Mouse (Mus musculus) lung, embryonic 15.5 days (tissue): ENCODE results near the gene Cdc5l. TPM values are rescaled to one million over a fixed set of nuclear protein-coding genes. Genes with fewer than 3 reads are reported as not detected.
"Not testable (repeated sequence)": the region's sequence is repeated elsewhere in the genome, so short reads cannot be mapped to it uniquely, and the experiment has no call there.

ENCODE experiments used
- ATAC-seq: fragments of 200-750 bp; cut with Nextera tagmentation; 2 replicates; pipeline ENCODE4 v1.8.0; 2017; ENCODE audit warnings: moderate number of reproducible peaks, borderline replicate concordance; ENCODE audit not compliant: low FRiP score, low TSS enrichment; ENCODE audit errors: extremely low read depth
- H3K27ac ChIP-seq: fragments of 300-500 bp; sonication (generic); 2 replicates; pipeline ENCODE4 v1.5.1; 2015; ENCODE audit warnings: moderate library complexity, mild to moderate bottlenecking, inconsistent platforms
- H3K27me3 ChIP-seq: fragments of 300-500 bp; sonication (generic); 2 replicates; pipeline ENCODE4 v1.6.1; 2015; ENCODE audit warnings: inconsistent platforms
- H3K36me3 ChIP-seq: fragments of 300-500 bp; sonication (generic); 2 replicates; pipeline ENCODE4 v1.6.1; 2015; ENCODE audit warnings: inconsistent platforms
- H3K4me1 ChIP-seq: fragments of 300-500 bp; sonication (generic); 2 replicates; pipeline ENCODE4 v1.6.1; 2015; ENCODE audit warnings: inconsistent platforms
- H3K4me2 ChIP-seq: fragments of 300-500 bp; sonication (generic); 2 replicates; pipeline ENCODE4 v1.6.1; 2015; ENCODE audit warnings: inconsistent platforms, mild to moderate bottlenecking, moderate library complexity
- H3K4me3 ChIP-seq: fragments of 300-500 bp; sonication (generic); 2 replicates; pipeline ENCODE4 v1.5.1; 2015; ENCODE audit warnings: mild to moderate bottlenecking, inconsistent platforms
- H3K9ac ChIP-seq: fragments of 300-500 bp; sonication (generic); 2 replicates; pipeline ENCODE4 v1.6.1; 2015; ENCODE audit warnings: inconsistent platforms
- H3K9me3 ChIP-seq: fragments of 300-500 bp; sonication (generic); 2 replicates; pipeline ENCODE4 v1.6.1; 2016; ENCODE audit warnings: inconsistent platforms
- WGBS: fragments of 180-500 bp; shearing (Covaris S2); methylation state at CpG from one replicate; pipeline ENCODE4 v1.1.7; 2015; 5-methylcytosine and 5-hydroxymethylcytosine counted together
- polyA plus RNA-seq: library from polyadenylated mRNA; unstranded; fragments of >200 nt; fragmentation: Nextera tagmentation; extraction: Ambion mirVana; gene quantifications from 2 replicates; pipeline ENCODE4 v1.2.1, GENCODE M21; 2015

The Cdc5l gene
- polyA plus RNA-seq, 1 experiment from 2014 or later, result 61.1 TPM

DNA sequence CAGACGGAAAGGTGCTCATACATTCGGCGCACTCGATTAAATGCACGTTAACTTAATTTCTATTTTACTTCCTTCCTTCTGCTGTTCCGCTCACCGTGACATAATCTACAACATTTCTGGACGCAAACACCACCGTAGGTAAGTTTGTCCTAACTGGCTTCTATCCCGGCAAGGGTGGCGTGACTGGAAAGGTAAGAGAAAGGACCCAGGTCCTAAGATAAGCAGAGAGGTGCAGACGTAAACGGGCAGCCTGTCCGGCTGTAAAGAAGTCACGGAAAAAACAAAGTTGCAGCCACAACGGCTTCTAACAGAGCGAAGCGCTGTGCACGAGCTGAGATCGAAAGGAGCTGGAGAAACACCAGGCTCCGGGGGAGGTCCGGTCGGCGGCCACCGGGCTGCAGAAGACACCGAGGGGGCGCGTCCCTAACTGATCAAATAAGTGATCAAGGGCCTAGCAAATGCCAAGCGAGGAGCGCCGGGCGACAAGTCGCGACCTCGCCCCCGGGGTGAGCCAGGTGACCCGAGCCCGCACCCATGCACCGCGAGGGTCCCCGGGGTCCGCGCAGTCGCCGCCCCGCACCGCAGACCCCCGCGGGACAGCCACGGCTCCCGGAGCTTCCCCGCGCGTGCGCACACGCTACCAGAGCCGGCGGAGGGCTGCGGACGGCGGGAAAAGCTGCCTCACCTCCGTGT is 685 bp downstream of the Cdc5l start:
- WGBS, result under 1% methylated on average over 62 of the region's 62 CpGs
- H3K4me2 ChIP-seq, result peak overlapping the region; percentile 69
- peak overlapping the region; percentile 92 for H3K9ac ChIP-seq
- peak overlapping the region; percentile 97 for H3K27ac ChIP-seq
- no peaks in the 10 kb centered on the region for H3K27me3 ChIP-seq
- H3K4me3 ChIP-seq, result peak overlapping the region; percentile 86
- peaks cover 21% of the 10 kb centered on the region for H3K4me1 ChIP-seq
- peak; percentile 76 for ATAC-seq
- no peaks in the 10 kb centered on the region for H3K9me3 ChIP-seq
- 0 out of 2 replicates have a peak, but pooled peaks cover 5% of the 10 kb centered on the region for H3K36me3 ChIP-seq

DNA sequence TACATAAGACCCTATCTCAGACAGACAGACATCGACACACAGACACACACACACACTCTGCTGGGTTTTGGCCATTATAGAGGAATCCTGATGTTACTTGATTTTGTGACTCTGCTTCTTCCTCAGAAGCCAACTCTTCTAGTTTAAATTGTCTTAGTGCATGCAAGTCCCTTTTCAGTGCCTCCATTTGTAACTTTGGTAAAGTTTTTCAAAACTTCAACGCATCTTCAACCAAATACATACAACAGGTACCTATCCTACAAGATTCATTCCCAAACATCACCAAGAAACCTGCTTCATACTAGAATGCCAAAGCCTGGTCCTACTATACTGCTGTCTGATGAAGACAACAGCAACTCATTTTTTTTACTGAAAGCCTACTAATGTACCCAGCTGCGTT is 1.5 kb downstream of the Cdc5l start:
- peak overlapping the region; percentile 86 for H3K4me3 ChIP-seq
- H3K4me2 ChIP-seq, result peak overlapping the region; percentile 69
- whole genome bisulfite sequencing, result 62% methylated on average over 3 of the region's 3 CpGs
- no peak for ATAC-seq
- no peaks in the 10 kb centered on the region for H3K27me3 ChIP-seq
- H3K4me1 ChIP-seq, result peaks cover 21% of the 10 kb centered on the region
- H3K36me3 ChIP-seq, result 0 out of 2 replicates have a peak, but pooled peaks cover 12% of the 10 kb centered on the region
- H3K9ac ChIP-seq, result peak overlapping the region; percentile 92
- H3K27ac ChIP-seq, result no peak overlapping the region
- no peaks in the 10 kb centered on the region for H3K9me3 ChIP-seq

GRCm38 (mm10) chr17:45417387-45417786 is 16.1 kb downstream of the Cdc5l start:
- Histone ChIP-seq H3K36me3 (peaks cover 69% of the 10 kb centered on the region), H3K4me2 (no peak overlapping the region), H3K9ac (no peak overlapping the region), H3K9me3 (no peaks in the 10 kb centered on the region), H3K27me3 (no peaks in the 10 kb centered on the region), H3K4me1 (no peaks in the 10 kb centered on the region), H3K27ac (no peak overlapping the region), H3K4me3 (no peak overlapping the region)
- 81% methylated on average over 2 of the region's 2 CpGs for WGBS
- ATAC-seq, result no peak

DNA sequence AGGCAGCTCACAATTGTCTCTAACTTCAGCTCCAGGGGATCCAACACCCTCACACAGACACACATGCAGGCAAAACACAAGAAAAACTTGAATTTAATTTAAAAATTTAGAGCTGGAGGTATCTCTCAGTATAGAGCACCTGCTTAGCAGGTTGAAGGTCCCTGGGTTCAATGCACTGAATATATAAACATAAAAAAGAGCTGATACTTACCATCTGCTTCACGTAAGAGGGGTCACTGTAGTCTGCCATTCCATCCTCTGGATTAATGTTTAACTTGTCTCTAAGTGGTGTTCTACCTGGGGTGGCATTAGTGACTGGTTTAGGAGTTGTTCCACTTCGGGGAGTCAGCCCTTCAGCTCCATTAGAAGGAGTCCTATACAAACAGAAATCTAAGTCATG is 21.9 kb downstream of the Cdc5l start:
- 61% methylated on average over 2 of the region's 2 CpGs for WGBS
- not testable (repeated sequence) for ATAC-seq, H3K4me2 ChIP-seq, H3K27me3 ChIP-seq, H3K4me1 ChIP-seq, H3K9me3 ChIP-seq, H3K4me3 ChIP-seq, H3K9ac ChIP-seq, H3K27ac ChIP-seq
- H3K36me3 ChIP-seq, result peaks cover 85% of the 10 kb centered on the region

GRCm38 (mm10) chr17:45408719-45409118 is 24.8 kb downstream of the Cdc5l start:
- Histone ChIP-seq H3K27ac (no peak overlapping the region), H3K4me1 (no peaks in the 10 kb centered on the region), H3K4me2 (no peak overlapping the region), H3K9ac (no peak overlapping the region), H3K36me3 (peaks cover 85% of the 10 kb centered on the region), H3K27me3 (no peaks in the 10 kb centered on the region), H3K4me3 (no peak overlapping the region), H3K9me3 (no peaks in the 10 kb centered on the region)
- 92% methylated on average over 2 of the region's 2 CpGs for WGBS
- no peak for ATAC-seq

DNA sequence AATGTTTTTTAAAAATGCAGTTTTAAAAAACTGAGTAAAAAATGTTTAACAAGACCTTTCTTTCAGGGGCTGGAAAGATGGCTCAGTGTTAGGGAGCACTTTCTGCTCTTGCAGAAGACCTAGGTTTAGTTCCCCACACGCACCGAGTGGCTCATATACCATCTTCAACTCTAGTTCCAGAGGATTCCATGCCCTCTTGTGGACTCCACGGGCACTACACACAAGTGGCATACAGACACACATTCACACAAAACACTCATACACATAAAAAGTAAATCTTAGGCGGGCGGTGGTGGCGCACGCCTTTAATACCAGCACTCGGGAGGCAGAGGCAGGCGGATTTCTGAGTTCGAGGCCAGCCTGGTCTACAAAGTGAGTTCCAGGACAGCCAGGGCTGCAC is 27.3 kb downstream of the Cdc5l start:
- Histone ChIP-seq H3K27ac (no peak overlapping the region), H3K27me3 (no peaks in the 10 kb centered on the region), H3K9ac (no peak overlapping the region), H3K9me3 (no peaks in the 10 kb centered on the region), H3K4me3 (no peak overlapping the region), H3K36me3 (peaks cover 71% of the 10 kb centered on the region), H3K4me1 (peaks cover 3% of the 10 kb centered on the region; the same call in 1 of the 2 replicates), H3K4me2 (no peak overlapping the region)
- 98% methylated on average over 10 of the region's 10 CpGs for WGBS
- no peak for ATAC-seq

DNA sequence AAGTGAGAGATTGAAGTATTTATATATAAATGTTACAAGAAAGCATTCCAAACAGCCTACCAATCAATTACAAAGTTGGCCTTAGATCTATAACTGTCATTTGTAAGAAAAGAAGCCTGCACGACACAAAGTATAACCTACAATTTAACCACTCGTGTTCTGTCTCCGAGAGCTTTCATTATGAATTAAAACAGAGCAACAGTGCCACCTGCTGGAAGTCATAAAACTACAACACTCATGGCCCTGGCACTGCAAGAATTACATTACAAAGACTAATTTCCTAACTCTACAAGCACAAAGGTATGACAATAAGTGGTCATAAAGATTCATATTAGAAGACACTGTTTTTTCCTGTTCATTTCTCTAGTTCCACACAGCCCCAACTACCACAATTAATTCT is 30.3 kb downstream of the Cdc5l start:
- Histone ChIP-seq H3K27ac (no peak overlapping the region), H3K4me3 (no peak overlapping the region), H3K36me3 (peaks cover 62% of the 10 kb centered on the region), H3K27me3 (no peaks in the 10 kb centered on the region), H3K9ac (no peak overlapping the region), H3K4me1 (peaks cover 3% of the 10 kb centered on the region; the same call in 1 of the 2 replicates), H3K4me2 (no peak overlapping the region), H3K9me3 (no peaks in the 10 kb centered on the region)
- no peak for ATAC-seq
- 11% methylated on average over 3 of the region's 3 CpGs for WGBS

GRCm38 (mm10) chr17:45402601-45403000 is 30.9 kb downstream of the Cdc5l start:
- ATAC-seq, result no peak
- no peaks in the 10 kb centered on the region for H3K9me3 ChIP-seq
- H3K9ac ChIP-seq, result no peak overlapping the region
- no peak overlapping the region for H3K4me3 ChIP-seq
- no peak overlapping the region for H3K4me2 ChIP-seq
- H3K4me1 ChIP-seq, result peaks cover 3% of the 10 kb centered on the region; the same call in 1 of the 2 replicates
- H3K27ac ChIP-seq, result no peak overlapping the region
- H3K27me3 ChIP-seq, result no peaks in the 10 kb centered on the region
- 58% methylated on average over 3 of the region's 3 CpGs for WGBS
- H3K36me3 ChIP-seq, result peaks cover 62% of the 10 kb centered on the region

GRCm38 (mm10) chr17:45402126-45402525 is 31.4 kb downstream of the Cdc5l start:
- 77% methylated on average over 1 of the region's 1 CpGs for WGBS
- H3K27ac ChIP-seq, result no peak overlapping the region
- no peak overlapping the region for H3K4me2 ChIP-seq
- H3K4me1 ChIP-seq, result peaks cover 3% of the 10 kb centered on the region; the same call in 1 of the 2 replicates
- H3K9ac ChIP-seq, result no peak overlapping the region
- no peak for ATAC-seq
- H3K9me3 ChIP-seq, result no peaks in the 10 kb centered on the region
- no peak overlapping the region for H3K4me3 ChIP-seq
- no peaks in the 10 kb centered on the region for H3K27me3 ChIP-seq
- H3K36me3 ChIP-seq, result peaks cover 57% of the 10 kb centered on the region

DNA sequence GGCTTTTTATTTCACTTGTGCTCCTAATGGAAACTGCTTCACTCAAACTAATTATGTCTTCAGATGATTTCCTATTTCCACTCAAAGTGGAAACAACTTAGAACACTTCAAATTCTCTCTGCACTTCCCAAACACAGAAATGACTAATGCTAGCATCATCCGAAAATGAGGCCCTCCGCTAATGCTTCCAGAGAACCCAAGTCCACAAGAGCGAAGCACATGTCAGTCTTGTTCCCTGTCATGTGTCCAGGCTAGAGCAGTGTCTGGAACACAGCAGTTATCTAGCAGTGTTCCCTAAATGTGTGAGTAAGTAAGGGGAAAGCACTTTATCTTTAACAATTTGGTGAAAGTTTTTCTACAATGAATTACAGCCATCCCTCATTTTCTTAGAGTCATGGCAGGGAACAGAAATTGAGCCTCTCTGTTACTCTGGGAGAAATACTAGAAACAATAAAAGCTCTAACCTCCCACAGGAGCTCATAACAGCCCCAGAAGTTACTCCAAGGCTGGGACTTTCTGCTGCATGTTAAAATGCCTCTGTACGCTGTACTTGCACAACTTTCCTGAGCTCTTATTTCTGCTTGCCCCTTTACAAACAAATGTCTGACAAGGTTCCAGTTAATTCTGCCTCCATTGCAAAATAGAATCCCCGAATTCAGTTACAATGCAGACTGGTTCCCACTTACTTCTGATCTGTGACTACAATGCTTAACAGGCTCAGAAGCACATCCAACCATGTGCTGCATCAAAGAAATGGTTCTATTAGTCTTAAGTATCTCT is 32.2 kb downstream of the Cdc5l start:
- H3K4me3 ChIP-seq, result no peak overlapping the region
- WGBS, result 82% methylated on average over 5 of the region's 5 CpGs

GRCm38 (mm10) chr17:45398021-45398420 is 35.5 kb downstream of the Cdc5l start:
- Histone ChIP-seq H3K4me1 (peaks cover 3% of the 10 kb centered on the region; the same call in 1 of the 2 replicates), H3K27me3 (no peaks in the 10 kb centered on the region), H3K36me3 (peaks cover 41% of the 10 kb centered on the region), H3K4me3 (no peak overlapping the region), H3K4me2 (no peak overlapping the region), H3K27ac (no peak overlapping the region), H3K9ac (no peak overlapping the region), H3K9me3 (no peaks in the 10 kb centered on the region)
- WGBS, result 92% methylated on average over 2 of the region's 2 CpGs
- no peak for ATAC-seq

More for the DNA sequence above, 32.2 kb downstream of the Cdc5l start:
- no peak for ATAC-seq
- Histone ChIP-seq H3K4me2 (no peak overlapping the region), H3K27ac (no peak overlapping the region), H3K36me3 (peaks cover 51% of the 10 kb centered on the region), H3K9ac (no peak overlapping the region), H3K9me3 (no peaks in the 10 kb centered on the region), H3K27me3 (no peaks in the 10 kb centered on the region), H3K4me1 (peaks cover 3% of the 10 kb centered on the region; the same call in 1 of the 2 replicates)

GRCm38 (mm10) chr17:45397541-45397940 is 36.0 kb downstream of the Cdc5l start:
- 80% methylated on average over 3 of the region's 3 CpGs for WGBS
- no peak for ATAC-seq
- no peaks in the 10 kb centered on the region for H3K9me3 ChIP-seq
- H3K4me1 ChIP-seq, result peaks cover 3% of the 10 kb centered on the region; the same call in 1 of the 2 replicates
- no peak overlapping the region for H3K4me2 ChIP-seq
- no peaks in the 10 kb centered on the region for H3K27me3 ChIP-seq
- H3K27ac ChIP-seq, result no peak overlapping the region
- no peak overlapping the region for H3K4me3 ChIP-seq
- peaks cover 45% of the 10 kb centered on the region for H3K36me3 ChIP-seq
- no peak overlapping the region for H3K9ac ChIP-seq
